Mouse (Mus musculus) cerebellum, adult 2 months (tissue): ENCODE results near the gene Vamp2.

ENCODE experiments used
- CTCF ChIP-seq: fragments of 200-500 bp; IDR thresholded peaks from 2 replicates; pipeline ENCODE4 v1.5.1; 2011; ENCODE audit warnings: low read depth, mild to moderate bottlenecking, control low read depth, low read length, moderate library complexity, borderline replicate concordance; ENCODE audit not compliant: insufficient read depth
- POLR2A ChIP-seq: fragments of 200-500 bp; IDR thresholded peaks from 2 replicates; pipeline ENCODE4 v1.6.1; 2011; ENCODE audit warnings: low read length, control low read depth, borderline replicate concordance; ENCODE audit not compliant: insufficient read depth

GRCm38 (mm10) chr11:69051771-69052170 lies 36.5 kb upstream of the Vamp2 start:
- TF ChIP-seq CTCF (no peak), POLR2A (no peak)
